Mouse (Mus musculus) testis, postnatal 14 days (tissue): ENCODE measurements at regions not wholly inside any gene's neighbourhood (a gene's known extent, or its start where the extent isn't known, plus 50 kb on each side); places are given as distances from the start of the nearest gene placed in this dataset.

Experiments used
- DNase-seq: peaks from one replicate; pipeline ENCODE4 v3.0.0; 2021; ENCODE audit warnings: low spot score

- DNase-seq: no peak
These were observed 464.8 kb upstream of the Marcks start for GRCm38 (mm10) chr10:37603529-37603928.

- DNase-seq: no peak
These were observed 464.2 kb upstream of the Marcks start for GRCm38 (mm10) chr10:37602936-37603335.

GRCm38 (mm10) chr10:37589889-37590288 lies 451.2 kb upstream of the Marcks start:
- DNase-seq: no peak

DNA sequence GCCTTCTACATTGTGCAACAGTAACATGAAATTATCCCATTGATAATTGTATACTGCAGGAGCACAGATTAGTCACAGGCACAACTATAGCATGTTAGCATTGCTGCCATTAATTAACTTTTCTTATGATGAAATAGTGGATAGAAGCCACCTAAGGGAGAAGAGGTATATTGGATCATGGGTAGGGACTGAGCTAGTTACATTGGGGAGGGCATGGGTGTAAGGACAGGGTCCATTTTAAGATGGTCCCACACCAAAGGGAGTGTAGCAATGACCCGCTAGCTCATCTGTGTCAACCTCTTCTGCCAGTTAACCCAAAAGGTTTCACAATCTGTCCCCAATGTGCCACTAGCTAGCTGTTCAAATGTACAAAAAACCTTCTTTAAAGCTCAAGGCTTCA lies 450.3 kb upstream of the Marcks start:
- no peak for DNase-seq

DNA sequence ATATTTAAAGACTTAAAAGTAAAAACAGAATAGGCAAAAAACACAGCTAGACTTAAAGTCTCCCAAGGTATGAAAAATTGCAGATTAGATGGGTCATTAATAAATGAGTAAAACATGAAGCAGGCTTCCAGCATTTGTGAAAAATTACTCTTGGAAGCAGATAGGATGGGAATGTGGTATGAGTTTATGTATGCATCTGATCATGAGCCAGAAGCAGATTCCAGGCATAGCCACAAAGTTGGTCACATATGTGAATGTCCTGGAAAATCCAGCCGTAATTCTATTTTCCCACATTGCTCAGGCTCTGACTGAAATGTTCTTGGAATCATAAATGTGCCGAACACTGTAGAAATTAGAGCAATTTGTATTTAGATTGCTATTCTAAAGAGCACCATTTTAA lies 432.5 kb upstream of the Marcks start:
- DNase-seq: no peak

GRCm38 (mm10) chr10:37561705-37562104 lies 423.0 kb upstream of the Marcks start:
- DNase-seq: no peak

GRCm38 (mm10) chr10:37549446-37549845 lies 410.7 kb upstream of the Marcks start:
- no peak for DNase-seq

DNA sequence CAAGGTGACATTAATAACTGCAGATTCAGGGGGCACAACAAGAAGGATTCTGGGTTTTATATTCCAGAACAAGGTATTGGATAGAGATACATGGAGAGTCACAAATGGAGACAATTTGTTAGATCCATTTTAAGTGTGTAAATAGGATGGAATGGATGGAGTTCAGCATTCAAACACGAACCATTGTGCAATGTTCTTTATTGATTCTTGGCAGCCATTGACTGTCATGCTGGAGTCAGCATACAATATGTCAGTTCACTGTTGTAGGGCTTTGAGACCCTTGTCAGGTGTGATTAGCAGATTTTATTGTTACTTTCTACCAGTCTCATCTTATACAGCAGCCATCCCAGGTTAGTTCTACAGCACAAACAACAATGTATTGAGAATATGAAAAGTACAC lies 402.0 kb upstream of the Marcks start:
- no peak for DNase-seq

DNA sequence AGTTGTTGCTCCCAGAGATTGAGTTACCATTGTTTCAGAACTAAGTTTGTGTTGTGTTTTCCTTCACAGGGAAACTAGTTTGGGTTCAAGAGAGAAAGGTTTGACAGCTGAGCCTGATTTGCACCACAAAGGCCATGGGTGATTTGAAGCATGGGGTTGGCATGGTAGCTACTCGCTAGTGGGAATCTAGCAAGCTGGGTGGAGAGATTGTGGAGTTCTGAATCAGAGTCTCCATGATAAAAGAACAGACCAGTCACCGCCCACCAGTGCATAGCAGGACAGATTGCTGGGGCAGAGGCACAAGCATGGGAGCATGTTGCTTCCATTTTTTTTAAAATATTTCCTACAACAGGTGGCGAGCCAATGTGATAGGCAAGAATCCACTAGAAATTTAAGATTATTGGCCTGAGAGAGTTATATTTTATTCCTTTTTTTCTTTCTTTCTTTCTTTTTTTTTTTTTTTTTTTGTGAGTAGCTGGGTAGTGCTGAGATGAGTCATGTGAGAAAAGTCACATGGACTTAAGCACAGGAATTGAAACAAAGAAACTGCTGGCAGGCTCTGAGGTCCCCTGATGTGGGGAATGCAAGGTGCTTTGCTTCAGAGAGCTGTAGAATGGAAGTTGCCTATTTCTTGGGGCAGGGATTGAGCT lies 367.4 kb upstream of the Marcks start:
- no peak for DNase-seq

DNA sequence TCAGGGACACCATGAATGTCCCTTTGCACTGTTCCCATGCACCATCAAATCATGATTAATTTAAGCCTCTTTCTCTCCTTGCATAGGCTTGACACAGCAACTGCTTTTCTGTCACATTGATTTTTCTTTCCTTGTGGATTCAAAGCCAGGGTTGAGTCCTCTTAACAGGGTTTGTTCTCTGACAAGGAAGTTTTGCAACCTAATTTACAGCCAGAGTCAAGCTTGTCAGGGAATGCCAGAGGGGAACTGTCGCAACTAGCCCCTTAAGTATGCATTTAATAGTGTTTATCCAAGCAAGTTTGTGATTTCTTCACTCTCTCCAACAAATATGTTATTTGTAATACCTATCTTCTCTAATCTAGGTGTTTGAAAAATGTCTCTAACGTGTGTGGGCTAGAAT lies 365.7 kb upstream of the Marcks start:
- DNase-seq: no peak

GRCm38 (mm10) chr10:37502505-37502904 lies 363.8 kb upstream of the Marcks start:
- no peak for DNase-seq

DNA sequence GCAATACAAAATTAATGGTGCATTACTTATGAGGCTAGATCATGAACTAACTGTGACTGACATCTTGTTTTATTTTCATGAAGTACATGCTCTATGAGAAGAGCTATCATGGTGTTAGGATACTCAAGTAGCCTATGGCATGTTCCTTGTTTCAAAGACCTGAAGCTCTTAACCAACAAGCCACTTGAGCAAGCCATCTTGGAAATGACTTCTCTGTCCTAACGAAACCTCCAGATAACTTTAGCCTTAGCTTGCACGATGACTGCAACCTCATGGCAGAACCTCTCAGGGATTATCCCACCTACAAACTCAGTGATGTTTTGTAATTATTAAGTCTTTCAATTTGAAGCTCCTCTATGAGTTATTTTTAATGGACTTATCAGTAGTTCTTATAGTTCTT lies 362.3 kb upstream of the Marcks start:
- no peak for DNase-seq

DNA sequence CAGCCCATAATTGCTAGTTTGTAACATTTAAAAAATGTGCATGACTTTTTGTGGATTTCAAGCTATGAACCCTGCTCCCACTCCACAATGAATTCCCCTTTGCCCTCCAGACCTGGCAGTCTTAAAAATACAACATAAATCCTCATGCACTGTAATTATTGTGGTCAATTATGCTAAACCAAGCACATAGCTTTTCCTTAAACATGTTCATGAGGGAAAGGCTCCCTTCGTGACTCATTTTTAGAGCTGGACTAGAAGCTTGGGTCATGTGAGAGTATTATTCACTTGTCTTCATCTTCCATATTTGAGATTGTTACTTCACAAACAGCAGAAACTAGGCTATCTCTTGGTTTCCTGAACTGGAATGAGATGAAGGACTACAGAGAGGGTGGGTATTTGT lies 356.7 kb upstream of the Marcks start:
- no peak for DNase-seq

- no peak for DNase-seq
These were observed 355.9 kb upstream of the Marcks start for GRCm38 (mm10) chr10:37494552-37495166.

DNA sequence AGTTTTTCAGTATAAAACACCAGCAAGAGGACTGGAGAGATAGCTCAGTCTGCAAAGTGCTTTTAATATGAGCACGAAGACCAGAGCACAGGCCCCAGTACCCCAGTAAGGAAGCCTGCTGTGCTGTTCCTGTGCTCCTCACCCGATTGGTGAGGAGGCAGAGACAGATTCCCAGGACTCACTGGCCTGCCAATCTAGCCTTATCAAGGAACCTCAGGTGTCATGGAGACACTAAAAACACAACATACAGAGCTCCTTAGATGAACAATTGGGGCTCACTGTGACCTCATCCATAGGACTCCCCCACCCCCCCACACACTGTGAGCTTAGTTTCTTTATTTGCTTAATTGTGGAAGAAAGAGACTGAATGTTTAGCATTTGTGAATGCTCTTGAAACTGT lies 355.4 kb upstream of the Marcks start:
- DNase-seq: no peak

DNA sequence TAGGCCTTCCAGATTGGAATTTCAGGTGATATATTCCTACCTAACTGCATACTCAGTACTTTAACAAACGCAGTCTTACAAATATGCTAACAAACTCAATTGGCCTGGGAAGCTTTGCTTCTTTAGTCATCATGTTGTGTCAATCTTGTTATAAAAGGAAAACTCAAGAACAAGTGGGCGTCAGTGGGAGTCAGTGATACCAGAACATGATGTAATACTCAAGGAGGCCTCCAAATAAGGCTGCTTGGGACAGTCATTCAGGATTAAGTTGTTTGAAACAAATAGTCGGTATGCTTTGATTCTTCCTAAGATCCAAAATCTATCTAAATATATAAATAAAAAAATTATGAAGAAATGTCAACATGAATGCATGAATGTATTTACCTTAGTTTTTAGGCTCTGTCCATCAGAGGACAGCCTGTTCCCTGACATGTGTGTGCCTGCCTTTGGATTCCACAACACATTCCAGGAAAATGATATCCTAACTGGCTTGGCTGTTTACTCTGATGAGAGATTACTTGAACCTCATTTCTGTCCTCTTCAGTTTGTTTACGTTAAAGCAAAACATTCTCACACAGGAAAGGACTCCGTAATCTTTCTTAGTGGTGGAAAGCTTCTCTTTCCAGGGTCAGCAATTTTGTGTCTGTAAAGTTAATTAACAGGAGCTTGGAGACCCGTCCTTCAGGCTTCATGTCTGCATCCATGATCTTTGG lies 345.7 kb upstream of the Marcks start:
- no peak for DNase-seq

- DNase-seq: no peak
These were observed 344.8 kb upstream of the Marcks start for GRCm38 (mm10) chr10:37483521-37483920.

GRCm38 (mm10) chr10:37481879-37482278 lies 343.2 kb upstream of the Marcks start:
- DNase-seq: no peak

- no peak for DNase-seq
These were observed 341.6 kb upstream of the Marcks start for GRCm38 (mm10) chr10:37480331-37480730.

GRCm38 (mm10) chr10:37478108-37478507 lies 339.4 kb upstream of the Marcks start:
- no peak for DNase-seq

- no peak for DNase-seq
These were observed 334.4 kb upstream of the Marcks start for GRCm38 (mm10) chr10:37473086-37473485.

DNA sequence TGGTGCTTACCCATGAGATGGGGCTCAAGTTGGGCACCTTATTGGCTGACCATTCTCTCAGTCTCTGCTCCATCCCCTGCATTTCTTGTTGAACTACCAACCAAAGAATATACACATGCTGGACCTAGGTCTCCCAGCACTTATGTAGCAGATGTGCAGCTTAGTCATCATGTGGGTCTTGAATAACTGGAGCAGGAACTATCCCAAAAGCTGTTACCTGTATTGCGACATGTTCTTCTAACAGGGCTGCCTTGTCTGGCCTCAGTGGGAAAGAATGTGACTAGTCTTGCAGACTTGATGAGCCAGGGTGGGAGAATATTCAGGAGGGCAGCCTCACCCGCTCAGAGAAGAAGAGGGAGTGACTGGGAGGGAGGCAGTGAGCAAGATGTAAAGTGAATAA lies 318.7 kb upstream of the Marcks start:
- DNase-seq: no peak

DNA sequence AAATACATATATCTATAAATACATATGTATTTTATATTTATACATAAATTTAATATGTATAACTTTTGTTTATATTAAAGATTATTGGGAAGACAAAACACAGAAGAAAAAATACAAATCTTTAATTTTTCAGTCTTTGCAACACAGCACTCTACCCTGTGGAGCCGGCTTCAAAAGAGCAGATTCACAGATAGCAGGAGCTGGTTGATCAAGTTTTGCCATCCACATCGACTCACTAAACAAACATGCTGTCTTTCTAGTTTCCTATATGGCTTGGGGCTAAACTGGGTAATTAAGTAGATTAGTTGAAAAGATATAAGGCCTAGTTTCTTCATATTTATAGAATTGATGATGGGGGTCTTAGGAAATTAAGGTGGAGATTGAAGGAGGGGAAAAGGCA lies 311.2 kb upstream of the Marcks start:
- DNase-seq: no peak
